In the genomic region with DNA sequence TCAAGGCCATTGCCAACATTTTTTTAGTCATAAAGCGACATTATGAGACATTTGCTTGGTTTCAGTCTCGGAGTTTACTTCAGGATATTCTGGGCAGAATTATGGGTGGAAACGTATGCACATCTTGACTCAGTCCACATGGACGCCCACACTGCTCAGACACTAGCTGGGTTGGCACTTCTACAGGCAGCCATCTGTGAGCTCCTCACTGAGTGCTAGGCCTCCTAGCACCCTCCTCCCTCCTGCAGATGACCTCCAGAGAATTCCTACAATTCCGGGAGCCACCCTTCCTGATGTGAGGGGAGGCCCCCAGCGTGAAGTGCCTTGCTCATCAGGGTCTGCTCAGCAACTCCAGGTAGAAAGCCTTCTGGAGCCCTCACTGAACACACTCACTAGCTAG, we compare ENCODE assay signal across 18 mouse cellular contexts.
A peak's percentile ranks its signal among the peaks of the same experiment; 100 is the strongest.
DNase-seq lines count a peak whose midpoint lies in the region; ATAC-seq lines count a peak whose summit lies in the region.
"Had no signal": no experiment of that assay in that cellular context is flagged by ENCODE, and none has a peak within 500 bp of the region (broad histone marks: within the 10 kb centered on the region; RNA-seq: fewer than 3 reads in every experiment).

No protein-coding gene starts in this region.

- no peak overlapping the region for H3K4me2 ChIP-seq in liver, embryonic 12.5 days
- H3K4me2 ChIP-seq: forebrain, embryonic 12.5 days; heart, embryonic 11.5 days; limb, embryonic 15.5 days had no signal

- no peaks in the 10 kb centered on the region for H3K9me3 ChIP-seq in liver, embryonic 12.5 days (replicated peaks)
- H3K9me3 ChIP-seq: embryonic facial prominence, embryonic 10.5 days; forebrain, embryonic 12.5 days; limb, embryonic 15.5 days had no signal

- H3K4me1 ChIP-seq in liver, embryonic 12.5 days = 0 out of 2 replicates have a peak, but pooled peaks cover 10% of the 10 kb centered on the region
- H3K4me1 ChIP-seq: embryonic facial prominence, embryonic 10.5 days; forebrain, embryonic 12.5 days; limb, embryonic 15.5 days had no signal

- H3K27me3 ChIP-seq in liver, embryonic 12.5 days (replicated peaks) = no peaks in the 10 kb centered on the region
- H3K27me3 ChIP-seq: forebrain, embryonic 12.5 days; limb, embryonic 15.5 days had no signal

- H3K4me3 ChIP-seq in liver, embryonic 12.5 days = no peak overlapping the region
- H3K4me3 ChIP-seq: embryonic facial prominence, embryonic 10.5 days; forebrain, embryonic 12.5 days; limb, embryonic 15.5 days had no signal

- DNase-seq in left cerebral cortex, adult 11 months (ENCODE audit: low spot score) = peak; percentile 78
- no peak for DNase-seq in left cerebral cortex, postnatal 4 days
- peak; percentile 61 to 67 for DNase-seq in left cerebral cortex, postnatal 10 days (ENCODE audit: extremely low spot score in 1 of 2, low spot score in 2 of 2)
- DNase-seq in right cerebral cortex, postnatal 14 days = peak; percentile 68
- DNase-seq in lung, postnatal 36 days = no peak
- DNase-seq: adrenal gland, postnatal 36 days; cerebellum, adult 9-10 months; heart, postnatal 10 days; kidney, adult 18-20 months; kidney, postnatal 10 days; lung, postnatal 14 days; retina, postnatal 1 day had no signal

- ATAC-seq in erythroblast, adult 5-6 weeks (replicated peaks; ENCODE audit: low FRiP score, poor library complexity, severe bottlenecking) = no peak
- no peak for ATAC-seq in liver, embryonic 12.5 days

- no peaks in the 10 kb centered on the region for H3K36me3 ChIP-seq in liver, embryonic 12.5 days
- H3K36me3 ChIP-seq: embryonic facial prominence, embryonic 10.5 days; forebrain, embryonic 12.5 days; limb, embryonic 15.5 days had no signal

- H3K27ac ChIP-seq in liver, embryonic 12.5 days = no peak overlapping the region
- H3K27ac ChIP-seq: embryonic facial prominence, embryonic 10.5 days; forebrain, embryonic 12.5 days; limb, embryonic 15.5 days had no signal

- no peak overlapping the region for H3K9ac ChIP-seq in liver, embryonic 12.5 days
- H3K9ac ChIP-seq: forebrain, embryonic 12.5 days; limb, embryonic 15.5 days had no signal

- WGBS in liver, embryonic 12.5 days (ENCODE audit: insufficient replicate concordance) = 57% methylated on average over 6 of the region's 6 CpGs

- intact Hi-C loops in left cerebral cortex, postnatal 4 days (cut with DNase I) = loop anchor here (10.0 kb wide), 1 partner anchor 315 kb away; no protein-coding TSS in a partner anchor
- intact Hi-C loops in left cerebral cortex, postnatal 10 days (cut with DNase I) = no loop called here

Comparison
In these comparisons a context has a peak if more than half of its experiments do, and no peak if none do; other contexts are left out.
1. DNase-seq: peak in left cerebral cortex, adult 11 months (single experiment), left cerebral cortex, postnatal 10 days (2 of 2) and right cerebral cortex, postnatal 14 days (single experiment); none in left cerebral cortex, postnatal 4 days (single experiment) and lung, postnatal 36 days (single experiment).